Mouse (Mus musculus): ENCODE results near the gene Nxn.
"Not testable (repeated sequence)": the region's sequence is repeated elsewhere in the genome, so short reads cannot be mapped to it uniquely, and the experiment has no call there.

- not testable (repeated sequence) for TF ChIP-seq CTCF, POLR2A (IDR thresholded peaks at IDR 0.05; ENCODE audit: extremely low read depth, insufficient read depth, low read length)
Observed at GRCm38 (mm10) chr11:76211595-76211994, 187.3 kb downstream of the Nxn start.

Measured in cortical plate, adult 2 months (tissue).